10 mouse cellular contexts compared by ENCODE assay signal in genomic region chr9:121383180-121383586, GRCm38 (mm10).
DNase-seq lines count a peak whose midpoint lies in the region; ATAC-seq and TF ChIP-seq lines count a peak whose summit lies in the region.
"Had no signal": no experiment of that assay in that cellular context is flagged by ENCODE, and none has a peak within 500 bp of the region (broad histone marks: within the 10 kb centered on the region; RNA-seq: fewer than 3 reads in every experiment).

No protein-coding gene starts in this region.

- TF ChIP-seq EP300 in lung, postnatal 0 days (IDR thresholded peaks at IDR 0.05), result no peak

- H3K4me2 ChIP-seq in lung, postnatal 0 days (replicated peaks; ENCODE audit: low read depth, low read length), result no peak overlapping the region
- H3K4me2 ChIP-seq: heart, embryonic 13.5 days had no signal

- ATAC-seq in lung, postnatal 0 days, result peak; percentile 47

- no peak overlapping the region for H3K9ac ChIP-seq in lung, postnatal 0 days (replicated peaks; ENCODE audit: low read depth)

- no peaks in the 10 kb centered on the region for H3K27me3 ChIP-seq in lung, postnatal 0 days (replicated peaks; ENCODE audit: insufficient read depth, low read length)
- H3K27me3 ChIP-seq: heart, embryonic 13.5 days had no signal

- peaks cover 8% of the 10 kb centered on the region; the same call in 1 of the 2 replicates for H3K4me1 ChIP-seq in lung, postnatal 0 days (ENCODE audit: insufficient read depth, low read depth, low read length)

- TF ChIP-seq CTCF in lung, postnatal 0 days (IDR thresholded peaks at IDR 0.05), result no peak

- 83% methylated on average over 9 of the region's 9 CpGs for WGBS in lung, postnatal 0 days

- DNase-seq in adrenal gland, adult 2 months, result peak; percentile 60
- no peak for DNase-seq in adrenal gland, adult 18-20 months (ENCODE audit: low spot score in 2 of 2)
- peak; percentile 40 for DNase-seq in lung, postnatal 0 days (ENCODE audit: low spot score)
- no peak for DNase-seq in lung, postnatal 14 days
- DNase-seq in kidney, postnatal 25 days, result peak; percentile 62 to 91
- peak; percentile 83 to 86 for DNase-seq in right cerebral cortex, postnatal 10 days (ENCODE audit: low spot score in 2 of 2)
- DNase-seq in spleen, postnatal 14 days (ENCODE audit: low spot score in 2 of 2), result no peak
- DNase-seq in gastrocnemius, postnatal 25 days, result no peak

- peak overlapping the region; percentile 73 for H3K27ac ChIP-seq in lung, postnatal 0 days (ENCODE audit: low read length)
- H3K27ac ChIP-seq: heart, embryonic 13.5 days; macrophage had no signal

- H3K36me3 ChIP-seq in lung, postnatal 0 days (ENCODE audit: insufficient read depth, low read length), result no peaks in the 10 kb centered on the region
- H3K36me3 ChIP-seq: heart, embryonic 13.5 days had no signal

- H3K4me3 ChIP-seq in lung, postnatal 0 days (ENCODE audit: low read depth, low read length), result no peak overlapping the region
- H3K4me3 ChIP-seq: heart, embryonic 13.5 days had no signal

- no peaks in the 10 kb centered on the region for H3K9me3 ChIP-seq in lung, postnatal 0 days (ENCODE audit: low read length)
- H3K9me3 ChIP-seq: heart, embryonic 13.5 days had no signal

Comparison
In these comparisons a context has a peak if more than half of its experiments do, and no peak if none do; other contexts are left out.
1. DNase-seq: peak in adrenal gland, adult 2 months (single experiment), lung, postnatal 0 days (single experiment), kidney, postnatal 25 days (2 of 2) and right cerebral cortex, postnatal 10 days (2 of 2); none in adrenal gland, adult 18-20 months (0 of 2), lung, postnatal 14 days (single experiment), spleen, postnatal 14 days (0 of 2) and gastrocnemius, postnatal 25 days (single experiment).